Mouse (Mus musculus) macrophage (primary cell): ENCODE measurements around the gene Spib. TPM values are rescaled to one million over a fixed set of nuclear protein-coding genes. Genes with fewer than 3 reads are reported as not detected.

ENCODE experiments used
- H3K27ac ChIP-seq: fragments of 350-480 bp; formaldehyde crosslinking; 2 replicates; pipeline ENCODE4 v1.9.0; 2021
- H3K36me3 ChIP-seq: fragments of 350-480 bp; formaldehyde crosslinking; 2 replicates; pipeline ENCODE4 v1.9.0; 2021; ENCODE audit errors: inconsistent target
- H3K4me3 ChIP-seq: fragments of 350-480 bp; formaldehyde crosslinking; 2 replicates; pipeline ENCODE4 v1.9.0; 2021; ENCODE audit errors: inconsistent target
- H3K79me2 ChIP-seq: fragments of 350-480 bp; formaldehyde crosslinking; 2 replicates; pipeline ENCODE4 v1.9.0; 2021; ENCODE audit errors: inconsistent target
- WGBS: methylation state at CpG from one replicate; pipeline ENCODE4 v1.1.7; 2026; ENCODE audit warnings: inconsistent platforms; ENCODE audit not compliant: missing documents; 5-methylcytosine and 5-hydroxymethylcytosine counted together
- polyA plus RNA-seq: library from polyadenylated mRNA; stranded (reverse); fragments of 250-400 nt; gene quantifications from 3 replicates; pipeline ENCODE4 v1.2.4, GENCODE M21; 2018; ENCODE audit warnings: inconsistent platforms

Spib gene
- polyA plus RNA-seq, 1 experiment from 2014 or later, result 1.1 TPM

DNA sequence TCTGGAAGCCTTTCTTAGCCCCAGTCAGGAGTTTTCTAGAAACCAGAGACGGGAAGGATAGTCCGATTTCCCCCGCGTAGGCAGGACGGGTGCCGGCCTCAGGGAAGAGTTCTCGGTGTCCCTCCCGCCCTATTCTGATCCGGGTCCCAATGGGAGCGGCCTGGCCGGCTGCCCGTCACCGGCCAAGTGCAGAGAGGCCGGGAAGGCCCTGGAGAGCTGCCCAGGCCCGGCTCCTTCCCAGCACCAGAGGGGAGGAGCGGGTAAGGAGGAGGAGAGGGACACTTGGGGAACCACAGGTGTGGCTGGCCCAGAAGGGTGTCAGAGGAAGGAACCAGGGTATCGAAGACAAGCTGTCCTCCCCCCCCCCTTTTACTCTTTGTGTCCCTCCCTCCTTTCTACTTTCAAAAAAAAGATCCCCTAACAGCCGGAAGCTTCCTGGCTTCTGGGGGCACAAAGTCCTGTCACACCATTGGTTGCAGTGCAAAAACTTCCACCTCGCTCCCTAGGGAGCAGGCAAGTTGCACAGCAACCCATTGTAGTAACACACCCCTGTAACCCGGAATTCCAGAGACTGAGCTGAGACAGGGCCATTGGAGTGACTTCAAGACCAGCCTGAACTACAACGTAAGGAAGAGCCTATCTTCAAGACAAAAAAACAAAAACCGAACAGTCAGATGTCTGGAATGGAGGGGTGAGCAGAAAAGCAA is 6.6 kb downstream of the Spib start:
- no peak overlapping the region for H3K27ac ChIP-seq
- no peak overlapping the region for H3K4me3 ChIP-seq
- 44% methylated on average over 20 of the region's 22 CpGs for WGBS
- no peaks in the 10 kb centered on the region for H3K36me3 ChIP-seq
- H3K79me2 ChIP-seq, result no peaks in the 10 kb centered on the region

DNA sequence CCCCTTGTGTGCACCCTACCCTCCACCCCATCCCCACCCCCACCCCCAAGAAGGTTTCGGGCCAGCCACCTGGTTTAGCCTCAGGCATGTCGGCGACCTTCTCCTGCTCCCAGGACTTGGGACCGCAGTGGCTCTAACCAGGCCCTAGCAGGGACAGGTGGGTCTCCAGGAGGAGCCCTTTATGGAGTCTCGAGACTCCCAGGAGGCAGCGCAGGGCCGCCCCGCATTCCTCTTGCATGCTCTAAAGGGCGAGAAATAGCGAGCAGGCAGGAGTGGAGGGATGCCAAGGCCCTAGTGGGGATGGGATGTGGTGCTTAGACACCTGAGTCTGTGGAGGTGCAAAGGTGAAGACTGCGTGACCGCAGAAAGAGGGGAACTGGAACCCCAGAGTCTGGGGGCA is 7.4 kb downstream of the Spib start, which contains the start of gene Mybpc2:
Mybpc2 (minus strand) TSS at position 155 of the 400 bp plus-strand sequence.
- Histone ChIP-seq H3K79me2 (no peaks in the 10 kb centered on the region), H3K27ac (no peak within 1 kb of the TSS), H3K36me3 (no peaks in the 10 kb centered on the region), H3K4me3 (no peak within 1 kb of the TSS)
- 56% methylated on average over 8 of the region's 12 CpGs for WGBS

DNA sequence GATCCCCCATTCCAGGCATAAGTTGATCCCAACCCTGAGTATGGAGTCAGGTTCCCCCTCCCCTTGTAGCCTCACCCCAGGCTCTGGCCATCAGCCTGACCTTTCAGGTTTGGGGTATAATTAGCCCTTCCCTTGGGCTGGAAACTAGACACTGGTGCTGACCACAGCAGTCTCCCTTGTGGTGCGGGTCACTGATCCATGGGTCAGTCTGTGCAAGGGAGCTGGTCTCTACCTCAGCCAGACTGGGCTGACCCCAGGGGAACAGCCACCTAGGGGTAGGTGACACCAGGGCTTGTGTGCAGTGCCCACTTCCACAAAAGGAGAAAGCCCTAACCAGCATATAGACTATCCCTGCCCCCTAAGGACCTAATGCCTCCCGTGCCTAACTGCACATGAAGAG is 8.8 kb downstream of the Spib start:
- Histone ChIP-seq H3K4me3 (no peak overlapping the region), H3K36me3 (no peaks in the 10 kb centered on the region), H3K79me2 (no peaks in the 10 kb centered on the region), H3K27ac (no peak overlapping the region)
- 78% methylated on average over 2 of the region's 2 CpGs for WGBS

DNA sequence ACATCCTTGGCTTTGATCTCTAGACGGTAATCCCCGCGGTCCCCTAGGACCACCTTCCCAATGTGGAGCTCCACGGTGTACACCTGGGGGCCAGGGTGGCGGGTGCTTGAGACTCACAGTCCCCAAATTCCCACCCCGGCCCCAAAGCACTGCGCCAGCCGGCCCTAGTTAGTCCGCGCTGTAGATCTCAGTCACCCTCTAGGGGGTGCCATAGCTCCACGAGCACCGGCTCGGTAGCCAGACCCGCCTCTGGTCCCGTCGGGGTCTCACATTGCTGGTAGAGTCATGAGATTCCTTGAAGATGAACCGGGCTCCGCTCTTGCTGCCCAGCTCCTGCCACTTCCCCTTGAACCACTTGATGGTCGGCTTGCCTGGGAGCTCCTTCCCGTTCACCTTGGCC is 10.2 kb downstream of the Spib start:
- no peaks in the 10 kb centered on the region for H3K36me3 ChIP-seq
- no peak overlapping the region for H3K27ac ChIP-seq
- H3K4me3 ChIP-seq, result no peak overlapping the region
- H3K79me2 ChIP-seq, result no peaks in the 10 kb centered on the region
- 5% methylated on average over 20 of the region's 20 CpGs for WGBS

DNA sequence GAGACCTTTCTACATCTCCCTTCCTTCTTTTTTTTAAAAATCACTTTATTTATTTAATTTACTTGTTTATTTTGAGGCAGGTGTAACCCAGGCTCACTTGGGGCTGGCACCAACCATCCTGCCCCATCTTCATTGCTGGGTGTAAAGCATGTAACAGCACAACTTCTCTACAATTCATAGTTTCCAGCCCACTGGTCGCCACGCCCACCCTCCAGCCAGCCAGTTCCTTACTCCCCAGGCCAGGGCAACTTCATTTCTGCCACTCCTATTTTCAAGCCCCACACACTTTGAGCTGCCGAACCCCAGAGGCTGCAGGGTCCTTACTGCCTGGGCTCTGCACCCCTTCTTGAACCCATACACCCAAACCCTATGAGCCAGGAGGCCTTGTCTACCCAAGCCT is 10.9 kb downstream of the Spib start:
- H3K79me2 ChIP-seq, result no peaks in the 10 kb centered on the region
- 73% methylated on average over 3 of the region's 3 CpGs for WGBS
- no peak overlapping the region for H3K4me3 ChIP-seq
- H3K36me3 ChIP-seq, result no peaks in the 10 kb centered on the region
- H3K27ac ChIP-seq, result no peak overlapping the region

DNA sequence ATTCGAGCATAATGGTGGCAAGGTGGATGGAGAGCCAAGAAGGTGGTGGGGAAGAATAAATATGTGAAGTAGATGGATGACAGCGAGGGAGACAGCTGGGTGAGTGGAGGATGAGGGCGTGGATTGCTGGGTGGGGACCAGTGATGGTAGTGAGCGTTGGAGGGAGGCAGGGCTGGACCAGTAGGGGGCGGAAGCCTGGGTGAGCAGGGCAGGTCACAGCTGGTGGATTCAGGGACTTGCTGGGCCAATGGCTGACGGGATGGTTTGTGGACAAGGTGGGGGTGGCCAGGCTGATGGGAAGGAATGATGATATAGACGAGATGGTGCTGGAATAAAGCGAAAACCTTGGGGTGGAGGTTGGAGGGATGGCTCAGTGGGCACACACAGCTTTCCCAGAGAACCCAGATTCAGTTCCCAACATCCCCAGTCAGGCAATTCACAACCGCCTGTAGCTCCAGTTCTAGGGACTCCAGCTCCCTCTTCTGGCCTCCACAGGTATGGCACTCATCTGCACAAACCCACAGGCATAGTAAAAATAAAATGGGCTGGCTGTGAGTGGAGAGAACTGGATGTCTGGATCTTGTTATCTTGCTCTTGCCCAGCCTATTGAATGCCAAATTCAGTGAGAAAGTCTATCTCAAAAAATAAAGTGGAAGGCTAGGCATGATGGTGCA is 12.5 kb downstream of the Spib start:
- no peak overlapping the region for H3K27ac ChIP-seq
- H3K79me2 ChIP-seq, result no peaks in the 10 kb centered on the region
- no peak overlapping the region for H3K4me3 ChIP-seq
- no peaks in the 10 kb centered on the region for H3K36me3 ChIP-seq
- 64% methylated on average over 9 of the region's 9 CpGs for WGBS

DNA sequence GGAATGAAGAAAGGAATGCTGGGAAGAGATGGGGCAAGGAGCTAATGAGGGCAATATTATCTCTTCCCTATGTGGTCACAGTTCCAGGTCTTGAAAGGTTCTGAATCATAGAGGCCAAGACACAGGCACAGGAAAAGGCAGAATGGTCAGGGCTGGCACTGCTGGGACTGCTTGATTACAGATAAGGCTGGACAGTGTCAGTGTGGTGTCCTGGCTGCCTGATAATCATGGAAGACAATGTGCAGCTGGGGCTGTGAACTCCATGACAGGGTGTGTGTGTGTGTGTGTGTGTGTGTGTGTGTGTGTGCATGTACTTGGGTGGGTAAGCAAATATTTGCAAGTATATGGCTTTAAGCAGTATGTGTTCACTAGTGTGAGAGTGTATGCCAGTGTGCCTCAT is 24.4 kb downstream of the Spib start:
- no peak overlapping the region for H3K4me3 ChIP-seq
- no peaks in the 10 kb centered on the region for H3K79me2 ChIP-seq
- no peak overlapping the region for H3K27ac ChIP-seq
- H3K36me3 ChIP-seq, result no peaks in the 10 kb centered on the region

DNA sequence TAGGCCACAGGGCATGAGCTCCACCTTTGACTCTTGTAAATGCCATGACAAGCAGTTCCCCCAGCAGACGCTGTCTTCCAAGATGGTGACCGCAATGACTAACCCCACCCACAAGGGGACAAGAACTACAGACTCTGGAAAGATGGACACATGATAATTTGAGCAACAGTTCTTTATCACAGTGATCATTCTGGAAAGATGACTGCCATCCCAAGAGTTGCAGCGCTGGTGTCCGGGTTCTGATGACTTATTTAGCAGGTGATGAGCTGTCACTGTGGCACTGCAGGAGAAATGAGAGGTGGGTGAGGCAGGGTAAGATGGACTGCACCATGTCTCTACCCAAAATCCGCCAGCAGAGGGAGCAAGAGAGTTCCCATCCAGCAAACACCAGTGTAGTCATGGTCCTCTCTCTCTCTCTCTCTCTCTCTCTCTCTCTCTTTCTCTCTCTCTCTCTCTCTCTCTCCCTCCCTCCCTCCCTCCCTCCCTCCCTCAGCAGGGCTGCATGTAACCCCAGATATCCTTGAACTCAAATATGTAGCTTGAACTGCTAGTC is 30.2 kb downstream of the Spib start:
- H3K4me3 ChIP-seq, result no peak overlapping the region
- H3K79me2 ChIP-seq, result no peaks in the 10 kb centered on the region
- no peak overlapping the region for H3K27ac ChIP-seq
- WGBS, result 26% methylated on average over 5 of the region's 5 CpGs
- H3K36me3 ChIP-seq, result no peaks in the 10 kb centered on the region

DNA sequence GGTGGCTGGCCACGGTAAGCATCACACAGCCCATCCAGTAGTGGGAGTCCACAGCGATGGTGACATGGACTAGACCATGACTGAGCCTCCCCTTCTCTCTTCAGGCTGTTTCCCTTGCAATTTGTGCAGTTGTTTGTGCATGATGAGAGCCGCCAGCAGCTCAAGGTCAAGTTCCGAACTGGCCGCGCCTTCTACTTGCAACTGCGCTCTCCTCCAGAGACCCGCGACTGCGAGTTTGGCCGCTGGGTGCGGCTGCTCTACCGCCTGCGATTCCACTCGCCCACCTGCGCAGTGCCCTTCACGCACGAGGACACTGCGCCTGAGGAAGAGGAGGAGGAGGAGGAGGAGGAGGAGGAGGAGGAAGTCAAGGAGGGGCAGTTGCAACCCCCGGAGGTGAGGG is 31.8 kb downstream of the Spib start:
- H3K36me3 ChIP-seq, result no peaks in the 10 kb centered on the region
- peaks cover 9% of the 10 kb centered on the region for H3K79me2 ChIP-seq
- WGBS, result 64% methylated on average over 20 of the region's 20 CpGs
- H3K4me3 ChIP-seq, result no peak overlapping the region
- H3K27ac ChIP-seq, result no peak overlapping the region

DNA sequence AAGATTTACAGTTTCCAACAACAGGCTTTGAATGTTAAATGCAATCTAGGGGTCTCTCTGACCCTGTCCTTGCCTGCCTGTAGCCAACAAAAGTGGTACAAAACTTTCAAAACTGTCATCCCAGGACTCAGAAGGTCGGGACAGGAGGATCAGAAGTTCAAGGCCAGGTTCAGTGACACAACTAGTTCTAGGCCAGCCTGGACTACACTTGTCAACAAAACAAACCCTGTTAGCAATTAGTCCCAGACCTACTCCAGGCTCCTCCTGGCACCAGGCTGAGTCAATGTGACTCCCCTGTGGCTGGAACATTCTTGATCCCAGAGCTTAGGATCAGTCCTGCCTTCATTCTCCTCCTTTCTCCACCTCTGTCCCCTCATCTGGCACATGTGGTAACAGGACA is 32.9 kb downstream of the Spib start:
- Histone ChIP-seq H3K79me2 (peaks cover 18% of the 10 kb centered on the region), H3K4me3 (no peak overlapping the region), H3K27ac (no peak overlapping the region), H3K36me3 (no peaks in the 10 kb centered on the region)
- 65% methylated on average over 1 of the region's 1 CpGs for WGBS

DNA sequence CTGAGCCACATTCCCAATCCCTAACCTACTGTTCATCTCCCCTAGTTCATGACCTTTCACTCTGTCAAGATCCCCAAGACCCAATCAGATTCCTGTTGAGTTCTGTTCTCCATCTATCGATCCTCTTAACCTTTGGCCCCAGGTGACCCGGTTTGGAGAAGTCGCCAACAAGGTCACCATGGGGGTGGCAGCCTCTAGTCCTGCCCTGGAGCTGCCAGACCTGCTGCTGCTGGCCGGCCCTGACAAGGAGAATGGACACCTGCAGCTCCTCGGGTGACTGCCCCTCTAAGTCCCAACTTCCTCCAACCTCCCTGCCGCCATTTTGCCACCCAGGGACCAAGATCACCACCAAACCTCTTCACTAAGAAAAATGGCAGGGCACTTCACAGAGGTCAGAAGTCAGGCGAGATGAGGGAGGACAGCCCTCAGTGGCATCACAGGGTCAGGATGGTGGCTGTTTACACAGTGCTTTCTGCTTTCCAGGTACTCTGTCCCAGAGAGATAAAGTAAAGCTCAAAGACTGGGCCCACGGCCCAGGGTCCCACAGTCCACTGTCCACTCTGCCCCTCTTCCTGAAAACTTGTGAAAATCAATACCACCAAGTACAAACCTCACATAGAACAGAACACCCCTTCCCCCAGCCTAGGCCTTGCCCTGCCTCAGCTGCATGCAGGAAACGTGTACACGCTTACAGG is 34.4 kb downstream of the Spib start:
- H3K4me3 ChIP-seq, result no peak overlapping the region

DNA sequence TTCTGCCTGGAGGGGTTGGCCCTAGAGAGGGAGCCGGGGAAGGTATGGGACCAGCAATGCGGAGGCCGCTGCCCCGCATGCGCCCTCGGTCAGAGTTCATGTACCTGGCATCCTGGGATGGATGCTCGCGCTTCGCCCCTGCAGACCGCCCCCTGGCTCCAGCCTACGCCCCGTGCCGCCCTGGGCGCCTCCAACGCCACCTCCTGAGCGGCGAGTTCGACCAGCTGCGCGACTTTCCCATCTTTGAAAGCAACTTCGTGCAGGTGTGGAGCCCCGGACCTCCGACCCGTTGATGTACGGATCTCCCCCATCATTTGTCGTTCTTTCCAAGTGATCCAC is 35.1 kb downstream of the Spib start:
- peaks cover 7% of the 10 kb centered on the region; the same call in 1 of the 2 replicates for H3K36me3 ChIP-seq
- H3K27ac ChIP-seq, result no peak overlapping the region
- H3K4me3 ChIP-seq, result peak overlapping the region; percentile 56
- peaks cover 18% of the 10 kb centered on the region for H3K79me2 ChIP-seq
- WGBS, result 3% methylated on average over 26 of the region's 26 CpGs

More for the DNA sequence above, 34.4 kb downstream of the Spib start:
- WGBS, result 97% methylated on average over 10 of the region's 10 CpGs
- Histone ChIP-seq H3K27ac (no peak overlapping the region), H3K36me3 (no peaks in the 10 kb centered on the region), H3K79me2 (peaks cover 18% of the 10 kb centered on the region)

DNA sequence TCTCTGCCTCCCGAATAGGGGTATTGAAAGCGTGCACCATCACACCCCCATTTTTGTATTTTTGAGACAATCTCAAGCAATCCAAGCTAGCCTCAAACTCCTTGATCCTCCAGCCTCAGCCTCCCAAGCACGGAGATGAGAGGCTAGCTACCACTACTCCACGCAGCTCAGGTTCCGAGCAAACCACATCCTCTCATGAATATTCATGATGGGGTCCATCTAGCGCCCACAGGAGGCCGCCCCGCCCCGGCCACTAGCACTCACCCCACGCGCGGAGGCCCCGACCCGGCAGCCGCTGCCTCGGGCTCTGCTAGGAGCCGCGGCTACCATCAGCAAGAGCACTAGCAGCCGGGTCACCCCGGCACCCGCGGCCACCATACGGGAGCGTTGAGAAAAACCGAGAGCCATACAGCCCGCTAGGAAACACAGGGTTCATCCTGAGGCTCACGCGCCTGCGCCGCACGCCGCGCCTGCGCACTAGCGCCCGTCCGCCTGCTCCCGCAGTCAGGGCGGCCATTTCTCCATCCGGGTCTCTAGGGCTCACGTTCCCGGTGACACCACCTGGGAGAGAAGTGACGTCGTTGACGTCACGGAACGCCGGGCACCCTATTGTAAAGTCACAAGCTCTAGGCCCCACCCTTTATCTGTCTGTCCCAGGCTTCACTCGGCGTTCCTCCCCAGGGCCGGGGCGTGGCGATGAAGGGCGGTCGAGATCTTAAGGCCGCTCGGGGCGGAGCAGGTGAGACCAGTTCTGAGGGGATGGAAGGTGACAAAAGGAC is 35.7 kb downstream of the Spib start, which contains the start of the genes Emc10 and Fam71e1:
Emc10 (minus strand) TSS at position 538 of the 779 bp plus-strand sequence.
Fam71e1 (plus strand) TSS at position 590 of the 779 bp plus-strand sequence.
- Histone ChIP-seq H3K4me3 (peak within 1 kb of the TSS; percentile 56), H3K79me2 (peaks cover 18% of the 10 kb centered on the region), H3K27ac (no peak within 1 kb of the TSS), H3K36me3 (peaks cover 11% of the 10 kb centered on the region; the same call in 1 of the 2 replicates)
- WGBS, result 1% methylated on average over 58 of the region's 58 CpGs

DNA sequence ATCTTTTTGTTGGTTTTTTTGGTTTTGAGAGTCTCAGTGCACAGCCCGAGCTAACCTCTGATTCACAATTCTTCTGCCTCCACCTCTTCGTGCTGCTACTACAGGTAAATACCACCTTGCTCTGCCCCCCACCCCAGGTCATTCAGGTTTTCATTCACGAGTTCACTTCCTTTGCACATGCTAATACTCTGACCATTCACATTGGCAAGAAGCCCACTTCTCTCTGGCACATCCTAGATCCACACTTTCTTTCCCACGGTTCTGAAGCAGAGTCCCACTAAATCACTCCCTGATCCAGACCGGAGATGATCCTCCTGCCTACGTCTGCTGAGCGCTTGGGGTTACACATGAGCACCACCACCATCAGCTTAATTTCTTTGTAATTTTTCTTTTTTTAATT is 36.8 kb downstream of the Spib start:
- H3K36me3 ChIP-seq, result peaks cover 11% of the 10 kb centered on the region; the same call in 1 of the 2 replicates
- H3K27ac ChIP-seq, result no peak overlapping the region
- H3K4me3 ChIP-seq, result no peak overlapping the region
- H3K79me2 ChIP-seq, result peaks cover 18% of the 10 kb centered on the region
- 92% methylated on average over 7 of the region's 7 CpGs for WGBS
